Mouse (Mus musculus): Measurements from ENCODE around the gene Trpv5.

DNA sequence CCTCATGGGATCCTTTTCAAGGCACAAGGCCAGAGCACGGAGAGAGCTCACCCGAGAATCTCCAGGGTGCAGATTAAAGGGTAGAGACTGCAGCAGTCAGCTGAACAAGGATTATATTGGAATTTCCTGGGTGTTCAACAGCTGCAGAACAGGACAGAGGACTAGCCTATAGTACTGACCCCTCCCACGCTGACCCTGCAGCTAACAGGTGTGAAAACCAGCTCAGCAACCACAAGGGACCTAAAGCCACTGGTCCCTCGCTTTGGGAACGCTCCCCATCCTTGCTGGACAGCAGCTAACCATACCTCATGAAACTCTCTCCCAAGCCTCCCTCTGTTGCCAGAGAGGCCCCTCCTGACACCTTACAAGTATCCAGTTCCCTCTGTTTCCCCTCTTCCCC, 72.9 kb downstream of the Trpv5 start:
- TF ChIP-seq EP300 (IDR thresholded peaks at IDR 0.05; ENCODE audit: low read depth) (no peak), CTCF (IDR thresholded peaks at IDR 0.05; ENCODE audit: low read depth) (no peak)
